Mouse (Mus musculus): ENCODE results near the gene Gjb3. TPM values are rescaled to one million over a fixed set of nuclear protein-coding genes. Genes with fewer than 3 reads are reported as not detected.

Gene Gjb3
- total and polyA plus RNA-seq, 3 experiments = not detected

- H3K4me1 ChIP-seq (ENCODE audit: control insufficient read depth in 1 of 2, insufficient read depth in 2 of 2, low read length in 2 of 2) = no peaks in the 10 kb centered on the region
- no peaks in the 10 kb centered on the region for H3K9me3 ChIP-seq (replicated peaks; ENCODE audit: insufficient read depth, low read length)
- no peaks in the 10 kb centered on the region for H3K36me3 ChIP-seq (ENCODE audit: control insufficient read depth in 1 of 2, insufficient read depth in 2 of 2, low read length in 2 of 2)
- TF ChIP-seq ZC3H11A (IDR thresholded peaks at IDR 0.05; ENCODE audit: low read depth, low read length) (no peak), CHD2 (IDR thresholded peaks at IDR 0.05; ENCODE audit: low read length) (no peak), USF1 (IDR thresholded peaks at IDR 0.05; ENCODE audit: low read depth, low read length) (no peak), CHD1 (IDR thresholded peaks at IDR 0.05; ENCODE audit: low read depth, low read length) (no peak), SIN3A (IDR thresholded peaks at IDR 0.05; ENCODE audit: low read length) (no peak), SMC3 (IDR thresholded peaks at IDR 0.05; ENCODE audit: low read depth, low read length) (no peak), POLR2AphosphoS2 (IDR thresholded peaks at IDR 0.05; ENCODE audit: low read length) (no peak), UBTF (IDR thresholded peaks at IDR 0.05; ENCODE audit: borderline replicate concordance, insufficient read depth, low read depth, low read length) (no peak), JUND (IDR thresholded peaks at IDR 0.05; ENCODE audit: low read depth, low read length) (no peak), KAT2A (conservative IDR thresholded peaks at IDR 0.05; ENCODE audit: low read depth, low read length) (no peak), MYC (IDR thresholded peaks at IDR 0.05; ENCODE audit: low read depth, low read length) (no peak), USF2 (IDR thresholded peaks at IDR 0.05; ENCODE audit: borderline replicate concordance in 1 of 2, insufficient read depth in 1 of 2, low read depth in 1 of 2, low read length in 2 of 2) (no peak), MAZ (IDR thresholded peaks at IDR 0.05; ENCODE audit: low read depth, low read length) (no peak), NRF1 (IDR thresholded peaks at IDR 0.05; ENCODE audit: insufficient read depth, low read depth, low read length, poor library complexity, severe bottlenecking) (no peak), EP300 (IDR thresholded peaks at IDR 0.05; ENCODE audit: low read depth in 1 of 2, low read length in 2 of 2) (no peak), MEF2A (IDR thresholded peaks at IDR 0.05; ENCODE audit: extremely low read depth, insufficient replicate concordance, low read depth, low read length, poor library complexity, severe bottlenecking) (no peak), MYB (IDR thresholded peaks at IDR 0.05; ENCODE audit: low read depth, low read length) (no peak)
- H3K27me3 ChIP-seq (ENCODE audit: control insufficient read depth in 1 of 2, insufficient read depth in 2 of 2, low read length in 2 of 2) = no peaks in the 10 kb centered on the region
- H3K4me3 ChIP-seq (ENCODE audit: control insufficient read depth in 1 of 2, insufficient read depth in 1 of 2, low read depth in 2 of 2, low read length in 2 of 2) = no peak overlapping the region
- H3K9ac ChIP-seq (ENCODE audit: control insufficient read depth, low read depth, low read length, poor library complexity, severe bottlenecking) = no peak overlapping the region
- H3K79me2 ChIP-seq (ENCODE audit: control insufficient read depth, insufficient read depth, low read length, poor library complexity) = no peaks in the 10 kb centered on the region
- no peak for DNase-seq (ENCODE audit: low read depth, low spot score)
- no peak overlapping the region for H3K27ac ChIP-seq (ENCODE audit: control insufficient read depth, low read depth, low read length)
Measured at GRCm38 (mm10) chr4:127345000-127345399, 14.4 kb upstream of the Gjb3 start.

- H3K79me2 ChIP-seq (ENCODE audit: control insufficient read depth, insufficient read depth, low read length, poor library complexity) = no peaks in the 10 kb centered on the region
- TF ChIP-seq ELF1 (IDR thresholded peaks at IDR 0.05; ENCODE audit: low read depth, low read length) (no peak), TCF12 (IDR thresholded peaks at IDR 0.05; ENCODE audit: low read depth, low read length) (no peak), ZMIZ1 (IDR thresholded peaks at IDR 0.05; ENCODE audit: low read depth, low read length) (no peak), MAZ (IDR thresholded peaks at IDR 0.05; ENCODE audit: low read depth, low read length) (no peak), TBP (IDR thresholded peaks at IDR 0.05; ENCODE audit: low read depth, low read length) (no peak), GABPA (IDR thresholded peaks at IDR 0.05; ENCODE audit: low read depth, low read length) (no peak), ETS1 (IDR thresholded peaks at IDR 0.05; ENCODE audit: low read depth, low read length) (no peak), E2F4 (IDR thresholded peaks at IDR 0.05; ENCODE audit: borderline replicate concordance, low read depth, low read length) (no peak), POLR2AphosphoS5 (IDR thresholded peaks at IDR 0.05; ENCODE audit: borderline replicate concordance, low read depth, low read length) (no peak), ZNF384 (IDR thresholded peaks at IDR 0.05; ENCODE audit: low read depth, low read length) (no peak)
- H3K9ac ChIP-seq (ENCODE audit: control insufficient read depth, low read depth, low read length, poor library complexity, severe bottlenecking) = no peak overlapping the region
- no peak for DNase-seq (ENCODE audit: low read depth, low spot score)
- no peaks in the 10 kb centered on the region for H3K36me3 ChIP-seq (ENCODE audit: control insufficient read depth in 1 of 2, insufficient read depth in 2 of 2, low read length in 2 of 2)
- no peaks in the 10 kb centered on the region for H3K9me3 ChIP-seq (replicated peaks; ENCODE audit: insufficient read depth, low read length)
- H3K4me1 ChIP-seq (ENCODE audit: control insufficient read depth in 1 of 2, insufficient read depth in 2 of 2, low read length in 2 of 2) = no peaks in the 10 kb centered on the region
- H3K4me3 ChIP-seq (ENCODE audit: control insufficient read depth in 1 of 2, insufficient read depth in 1 of 2, low read depth in 2 of 2, low read length in 2 of 2) = no peak overlapping the region
- no peak overlapping the region for H3K27ac ChIP-seq (ENCODE audit: control insufficient read depth, low read depth, low read length)
- H3K27me3 ChIP-seq (ENCODE audit: control insufficient read depth in 1 of 2, insufficient read depth in 2 of 2, low read length in 2 of 2) = no peaks in the 10 kb centered on the region
Measured at GRCm38 (mm10) chr4:127341372-127341771, 10.7 kb upstream of the Gjb3 start.
